Mouse (Mus musculus): ENCODE results near the gene Palld.

- no peak for TF ChIP-seq TAL1 (IDR thresholded peaks at IDR 0.05; ENCODE audit: low read length)
- TF ChIP-seq GATA1 (IDR thresholded peaks at IDR 0.05; ENCODE audit: low read length): no peak
These were observed 8.4 kb downstream of the Palld start for GRCm38 (mm10) chr8:61894062-61894461.
